Mouse (Mus musculus) small intestine, adult 2 months (tissue): ENCODE results near the gene Ubxn10.

ENCODE experiments used
- CTCF ChIP-seq: fragments of 200-500 bp; IDR thresholded peaks from 2 replicates; pipeline ENCODE4 v1.5.1; 2012; ENCODE audit warnings: low read depth, mild to moderate bottlenecking, control low read depth, inconsistent platforms, low read length, moderate library complexity, mixed read lengths; ENCODE audit not compliant: insufficient replicate concordance, insufficient read length; ENCODE audit errors: extremely low read depth
- POLR2A ChIP-seq: fragments of 200-500 bp; IDR thresholded peaks from 2 replicates; pipeline ENCODE4 v1.6.1; 2012; ENCODE audit warnings: low read depth, mild to moderate bottlenecking, control low read depth, inconsistent platforms, low read length, moderate library complexity

DNA sequence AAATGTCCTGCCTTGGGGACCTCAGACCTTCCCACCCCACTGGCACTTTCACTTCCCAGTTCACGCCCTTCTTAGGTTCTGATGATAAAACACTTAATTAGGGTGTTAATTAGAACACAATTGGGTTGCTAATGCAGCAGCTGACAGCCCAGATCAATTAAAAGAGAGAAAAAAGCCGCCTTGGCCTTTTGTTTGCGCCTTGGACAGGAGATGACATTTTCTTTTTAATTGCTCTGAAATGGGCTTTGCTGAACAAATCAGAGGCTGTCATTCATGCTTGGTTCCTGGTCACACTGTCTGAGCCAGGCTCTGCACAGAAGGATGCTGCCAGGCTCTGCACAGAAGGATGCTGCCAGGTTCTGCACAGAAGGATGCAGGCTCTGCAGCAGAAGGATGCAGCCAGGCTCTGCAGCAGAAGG lies 47.9 kb downstream of the Ubxn10 start:
- TF ChIP-seq CTCF (no peak), POLR2A (no peak)
